Mouse (Mus musculus): Measurements from ENCODE around the gene Olfr11. TPM values are rescaled to one million over a fixed set of nuclear protein-coding genes. Genes with fewer than 3 reads are reported as not detected.

The Olfr11 gene
- polyA plus RNA-seq (2015; fragmentation: Nextera tagmentation; extraction: Ambion mirVana), result not detected in 2 replicates

DNA sequence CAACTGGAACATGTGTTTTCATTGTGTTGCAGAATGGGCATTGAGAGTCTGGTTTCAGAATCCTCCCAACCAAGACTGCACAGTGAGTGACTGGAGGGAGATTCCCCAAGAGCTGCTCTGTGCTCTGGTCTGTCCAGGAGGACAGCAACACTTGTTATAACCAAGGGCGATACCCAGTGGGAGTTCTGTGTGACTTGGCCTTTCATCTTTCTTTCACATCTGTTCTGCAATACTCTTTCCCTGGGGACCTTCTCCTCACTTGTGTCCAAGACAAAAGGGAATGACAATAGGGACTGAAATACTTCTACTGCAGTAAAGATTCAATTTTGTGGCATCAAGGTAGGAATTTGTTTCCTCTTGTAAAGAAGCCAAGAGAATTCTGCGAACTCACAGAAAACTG is at the start of gene Olfr11:
TSS of gene Olfr11 (minus strand) at position 101 of the 400 bp plus-strand sequence.

DNA sequence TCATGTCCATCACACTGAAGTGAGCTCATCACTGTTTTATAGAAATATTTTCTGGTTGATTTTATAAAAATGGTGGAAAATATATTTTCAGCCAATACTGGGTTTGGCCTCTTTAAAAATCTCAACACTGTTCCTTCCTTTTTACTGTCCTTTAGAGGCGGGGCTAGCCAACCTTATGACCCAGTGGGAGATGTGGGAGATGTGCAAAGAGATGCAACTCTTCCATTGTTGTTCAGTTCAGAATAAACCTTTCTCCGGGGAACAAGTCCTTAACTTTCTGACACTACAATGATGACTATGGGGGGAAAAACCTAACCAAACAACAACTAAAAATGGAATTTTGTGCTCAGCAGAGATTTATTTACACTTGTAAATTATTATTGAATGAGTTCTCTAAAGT is 35.0 kb upstream of the Olfr11 start, which contains the start of gene Olfr1360:
TSS of gene Olfr1360 (minus strand) at position 101 of the 400 bp plus-strand sequence.

DNA sequence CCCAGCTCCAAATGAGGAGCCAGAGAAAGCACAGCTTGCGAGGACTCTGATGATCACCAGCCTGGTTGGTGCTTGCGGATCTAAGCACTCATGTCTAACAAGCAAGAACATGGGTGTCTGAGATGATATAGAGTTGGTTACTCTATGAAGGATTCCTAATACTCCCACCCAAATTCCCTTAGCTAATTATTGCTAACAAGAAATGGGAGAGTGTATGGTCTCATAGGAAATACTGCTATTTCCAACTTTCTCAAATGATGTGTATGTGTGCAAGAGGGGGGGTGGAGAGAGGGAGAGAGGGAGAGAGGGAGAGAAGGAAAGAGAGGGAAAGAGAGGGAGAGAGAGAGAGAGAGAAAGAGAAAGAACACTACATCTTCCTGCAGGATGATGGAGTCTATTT is 21.0 kb upstream of the Olfr11 start, which contains the start of gene Olfr1361:
TSS of gene Olfr1361 (minus strand) at position 101 of the 400 bp plus-strand sequence.

DNA sequence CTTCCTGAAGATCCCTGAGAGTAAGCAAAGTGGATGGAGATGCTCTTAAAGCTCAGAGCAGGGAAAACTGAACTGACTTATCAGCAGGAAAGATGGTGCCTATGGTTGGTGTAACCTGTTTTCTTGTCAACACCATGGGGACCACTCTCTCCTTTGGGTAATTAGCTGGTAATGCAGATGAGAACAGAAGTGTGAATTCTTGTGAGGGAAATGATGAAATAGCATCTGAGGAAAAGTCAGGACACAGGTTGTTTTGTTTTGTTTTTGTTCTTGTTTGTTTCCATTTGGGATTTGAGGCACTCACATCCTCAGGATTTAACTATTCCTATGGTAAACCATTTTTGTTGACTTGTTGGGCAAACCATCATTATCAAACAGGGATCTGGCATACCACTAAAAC is 28.4 kb downstream of the Olfr11 start, which contains the start of gene Olfr1362:
TSS of gene Olfr1362 (minus strand) at position 101 of the 400 bp plus-strand sequence.

Other genes starting within 250 kb of the Olfr11 start
- gene Zkscan3, start 239.8 kb downstream of the Olfr11 start, polyA plus RNA-seq (2015; fragmentation: Nextera tagmentation; extraction: Ambion mirVana), result 44.7 and 45.6 TPM in 2 replicates
- gene Pgbd1, start 201.5 kb downstream of the Olfr11 start, polyA plus RNA-seq (2015; fragmentation: Nextera tagmentation; extraction: Ambion mirVana), result 1.4 and 1.9 TPM in 2 replicates
- 20.9 and 22.4 TPM in 2 replicates for gene Zscan26, start 188.8 kb downstream of the Olfr11 start, polyA plus RNA-seq (2015; fragmentation: Nextera tagmentation; extraction: Ambion mirVana)
- 3.3 and 4.2 TPM in 2 replicates for gene Nkapl, start 174.0 kb downstream of the Olfr11 start, polyA plus RNA-seq (2015; fragmentation: Nextera tagmentation; extraction: Ambion mirVana)
- gene Zkscan4, start 163.6 kb downstream of the Olfr11 start, polyA plus RNA-seq (2015; fragmentation: Nextera tagmentation; extraction: Ambion mirVana), result 7.6 and 9.4 TPM in 2 replicates
- gene Gm10065, start 163.1 kb downstream of the Olfr11 start, polyA plus RNA-seq (2015; fragmentation: Nextera tagmentation; extraction: Ambion mirVana), result not detected in 2 replicates
- 0.37 and 0.65 TPM in 2 replicates for gene AK157302, start 147.3 kb downstream of the Olfr11 start, polyA plus RNA-seq (2015; fragmentation: Nextera tagmentation; extraction: Ambion mirVana)
- 9.1 and 11.5 TPM in 2 replicates for gene Gm11273, start 141.1 kb downstream of the Olfr11 start, polyA plus RNA-seq (2015; fragmentation: Nextera tagmentation; extraction: Ambion mirVana)
- gene Zkscan8, start 111.4 kb downstream of the Olfr11 start, polyA plus RNA-seq (2015; fragmentation: Nextera tagmentation; extraction: Ambion mirVana), result 3.5 and 4.0 TPM in 2 replicates
- 0.14 and 0.17 TPM in 2 replicates for gene Olfr1366, start 99.7 kb downstream of the Olfr11 start, polyA plus RNA-seq (2015; fragmentation: Nextera tagmentation; extraction: Ambion mirVana)
- gene Olfr1535, start 82.6 kb downstream of the Olfr11 start, polyA plus RNA-seq (2015; fragmentation: Nextera tagmentation; extraction: Ambion mirVana), result 0.09 and 0.11 TPM in 2 replicates
- gene Olfr1364, start 60.8 kb downstream of the Olfr11 start, polyA plus RNA-seq (2015; fragmentation: Nextera tagmentation; extraction: Ambion mirVana), result not detected in 2 replicates
- not detected in 2 replicates for gene Olfr1362, start 28.5 kb downstream of the Olfr11 start, polyA plus RNA-seq (2015; fragmentation: Nextera tagmentation; extraction: Ambion mirVana)
- gene Olfr1361, start 20.9 kb upstream of the Olfr11 start, polyA plus RNA-seq (2015; fragmentation: Nextera tagmentation; extraction: Ambion mirVana), result not detected in 2 replicates
- gene Olfr1360, start 34.9 kb upstream of the Olfr11 start, polyA plus RNA-seq (2015; fragmentation: Nextera tagmentation; extraction: Ambion mirVana), result not detected in 2 replicates
- gene Olfr1359, start 55.6 kb upstream of the Olfr11 start, polyA plus RNA-seq (2015; fragmentation: Nextera tagmentation; extraction: Ambion mirVana), result not detected in 2 replicates
- gene Hist1h2bl, start 73.6 kb upstream of the Olfr11 start, polyA plus RNA-seq (2015; fragmentation: Nextera tagmentation; extraction: Ambion mirVana), result not detected in 2 replicates
- gene Hist1h2ai, start 73.9 kb upstream of the Olfr11 start, polyA plus RNA-seq (2015; fragmentation: Nextera tagmentation; extraction: Ambion mirVana), result 2.3 and 6.6 TPM in 2 replicates
- 0.86 TPM in 1 of 2 replicates, not detected in the other for gene Hist1h3h, start 75.1 kb upstream of the Olfr11 start, polyA plus RNA-seq (2015; fragmentation: Nextera tagmentation; extraction: Ambion mirVana)
- 0.49 TPM in 1 of 2 replicates, not detected in the other for gene Hist1h2bm, start 79.5 kb upstream of the Olfr11 start, polyA plus RNA-seq (2015; fragmentation: Nextera tagmentation; extraction: Ambion mirVana)
- gene Hist1h4j, start 92.5 kb upstream of the Olfr11 start, polyA plus RNA-seq (2015; fragmentation: Nextera tagmentation; extraction: Ambion mirVana), result 0.21 TPM in 1 of 2 replicates, not detected in the other
- gene Hist1h4k, start 108.0 kb upstream of the Olfr11 start, polyA plus RNA-seq (2015; fragmentation: Nextera tagmentation; extraction: Ambion mirVana), result 1.3 and 1.8 TPM in 2 replicates
- 3.2 and 4.2 TPM in 2 replicates for gene Hist1h2ak, start 111.3 kb upstream of the Olfr11 start, polyA plus RNA-seq (2015; fragmentation: Nextera tagmentation; extraction: Ambion mirVana)
- 0.58 TPM in 1 of 2 replicates, not detected in the other for gene Hist1h2bn, start 111.6 kb upstream of the Olfr11 start, polyA plus RNA-seq (2015; fragmentation: Nextera tagmentation; extraction: Ambion mirVana)
- 2.4 and 2.9 TPM in 2 replicates for gene Hist1h1b, start 138.1 kb upstream of the Olfr11 start, polyA plus RNA-seq (2015; fragmentation: Nextera tagmentation; extraction: Ambion mirVana)
- gene Hist1h3i, start 140.9 kb upstream of the Olfr11 start, polyA plus RNA-seq (2015; fragmentation: Nextera tagmentation; extraction: Ambion mirVana), result 12.2 and 12.5 TPM in 2 replicates
- gene Hist1h2an, start 144.7 kb upstream of the Olfr11 start, polyA plus RNA-seq (2015; fragmentation: Nextera tagmentation; extraction: Ambion mirVana), result 2.3 and 3.8 TPM in 2 replicates
- gene Hist1h2bp, start 144.9 kb upstream of the Olfr11 start, polyA plus RNA-seq (2015; fragmentation: Nextera tagmentation; extraction: Ambion mirVana), result 0.71 TPM in 1 of 2 replicates, not detected in the other
- 1.8 and 3.8 TPM in 2 replicates for gene Hist1h2bq, start 167.7 kb upstream of the Olfr11 start, polyA plus RNA-seq (2015; fragmentation: Nextera tagmentation; extraction: Ambion mirVana)
- not detected in 2 replicates for gene Hist1h2ao, start 167.9 kb upstream of the Olfr11 start, polyA plus RNA-seq (2015; fragmentation: Nextera tagmentation; extraction: Ambion mirVana)
- not detected in 2 replicates for gene Hist1h4m, start 169.2 kb upstream of the Olfr11 start, polyA plus RNA-seq (2015; fragmentation: Nextera tagmentation; extraction: Ambion mirVana)
- gene Hist1h4n, start 189.7 kb upstream of the Olfr11 start, polyA plus RNA-seq (2015; fragmentation: Nextera tagmentation; extraction: Ambion mirVana), result 2.5 and 3.3 TPM in 2 replicates
- gene Hist1h2ap, start 191.0 kb upstream of the Olfr11 start, polyA plus RNA-seq (2015; fragmentation: Nextera tagmentation; extraction: Ambion mirVana), result 265 and 280 TPM in 2 replicates
- 1.7 and 4.2 TPM in 2 replicates for gene Hist1h2br, start 191.2 kb upstream of the Olfr11 start, polyA plus RNA-seq (2015; fragmentation: Nextera tagmentation; extraction: Ambion mirVana)

All from neural tube, postnatal 0 days (tissue).